Mouse (Mus musculus) embryonic facial prominence, embryonic 14.5 days (tissue): ENCODE measurements around the gene Hnrnph2. TPM values are rescaled to one million over a fixed set of nuclear protein-coding genes. Genes with fewer than 3 reads are reported as not detected.

Experiments
- ATAC-seq: fragments of 200-750 bp; cut with Nextera tagmentation; 2 replicates; pipeline ENCODE4 v1.8.0; 2017; ENCODE audit warnings: low read depth, moderate number of reproducible peaks, moderate TSS enrichment
- DNase-seq: peaks from one replicate; pipeline ENCODE4 v3.0.0-alpha.2; 2015; ENCODE audit warnings: low spot score
- H3K27ac ChIP-seq: fragments of 300-500 bp; sonication (generic); replicated peaks from 2 replicates; pipeline ENCODE4 v1.5.1; 2014; ENCODE audit warnings: low read depth, mild to moderate bottlenecking, low read length, moderate library complexity
- H3K27me3 ChIP-seq: fragments of 300-500 bp; sonication (generic); replicated peaks from 2 replicates; pipeline ENCODE4 v1.6.1; 2014; ENCODE audit warnings: low read length; ENCODE audit not compliant: control insufficient read depth, insufficient read depth
- H3K36me3 ChIP-seq: fragments of 300-500 bp; sonication (generic); 2 replicates; pipeline ENCODE4 v1.6.1; 2014; ENCODE audit warnings: low read length, mixed read lengths; ENCODE audit not compliant: control insufficient read depth, insufficient read depth
- H3K4me1 ChIP-seq: fragments of 300-500 bp; sonication (generic); 2 replicates; pipeline ENCODE4 v1.6.1; 2014; ENCODE audit warnings: antibody characterized with exemption, low read length; ENCODE audit not compliant: control insufficient read depth, insufficient read depth
- H3K4me2 ChIP-seq: fragments of 300-500 bp; sonication (generic); 2 replicates; pipeline ENCODE4 v1.6.1; 2014; ENCODE audit warnings: low read depth, mild to moderate bottlenecking, low read length, moderate library complexity, mixed read lengths
- H3K4me3 ChIP-seq: fragments of 300-500 bp; sonication (generic); 2 replicates; pipeline ENCODE4 v1.5.1; 2014; ENCODE audit warnings: low read depth, mild to moderate bottlenecking, low read length
- H3K9ac ChIP-seq: fragments of 300-500 bp; sonication (generic); 2 replicates; pipeline ENCODE4 v1.6.1; 2014; ENCODE audit warnings: low read depth, mild to moderate bottlenecking, low read length, moderate library complexity, mixed read lengths
- H3K9me3 ChIP-seq: fragments of 300-500 bp; sonication (generic); 2 replicates; pipeline ENCODE4 v1.6.1; 2016; ENCODE audit warnings: low read length; ENCODE audit not compliant: control insufficient read depth
- WGBS: fragments of 180-500 bp; shearing (Covaris S2); extraction: QIAGEN DNeasy Blood & Tissue Kit; methylation state at CpG from one replicate; pipeline ENCODE4 v1.1.7; 2014; 5-methylcytosine and 5-hydroxymethylcytosine counted together
- polyA plus RNA-seq: library from polyadenylated mRNA; unstranded; fragments of >200 nt; fragmentation: Nextera tagmentation; extraction: Ambion mirVana; gene quantifications from 2 replicates; pipeline ENCODE4 v1.2.1, GENCODE M21; 2014

The Hnrnph2 gene
- polyA plus RNA-seq, result 93.9 and 97.4 TPM in 2 replicates

GRCm38 (mm10) chrX:134600659-134601379 is at the start of gene Hnrnph2, which contains the start of gene Gla:
Hnrnph2 (plus strand) TSS chrX:134601179.
Gla (minus strand) TSS chrX:134601125.
- peak within 1 kb of the TSS; percentile 52 for H3K4me3 ChIP-seq
- H3K4me2 ChIP-seq, result peak within 1 kb of the TSS; percentile 63
- no peaks in the 10 kb centered on the region for H3K9me3 ChIP-seq
- H3K36me3 ChIP-seq, result 0 out of 2 replicates have a peak, but pooled peaks cover 5% of the 10 kb centered on the region
- no peaks in the 10 kb centered on the region; the same call in 1 of the 2 replicates for H3K27me3 ChIP-seq
- peak; percentile 98 for ATAC-seq
- H3K9ac ChIP-seq, result peak within 1 kb of the TSS; percentile 76
- 22% methylated on average over 33 of the region's 33 CpGs for WGBS
- H3K4me1 ChIP-seq, result 0 out of 2 replicates have a peak, but pooled peaks cover 4% of the 10 kb centered on the region
- peak; percentile 99 for DNase-seq
- peak within 1 kb of the TSS; percentile 93 for H3K27ac ChIP-seq

DNA sequence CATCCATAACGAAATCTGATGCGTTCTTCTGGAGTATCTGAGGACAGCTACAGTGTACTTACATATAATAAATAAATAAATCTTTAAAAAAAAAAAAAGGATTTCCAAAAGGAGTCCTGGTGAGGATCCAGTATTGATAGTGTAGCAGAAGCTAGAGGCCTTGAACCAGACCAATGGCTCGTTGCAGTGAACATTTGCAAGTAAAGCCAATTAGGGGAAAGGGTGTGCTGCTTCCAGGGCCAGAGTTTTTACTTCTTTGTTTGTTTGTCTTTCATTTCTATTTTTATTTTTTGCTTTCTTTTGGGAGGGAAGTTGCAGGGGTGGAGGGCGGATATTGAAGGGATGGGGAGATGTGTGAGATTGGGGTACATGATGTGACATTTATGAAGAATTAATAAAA is 47.7 kb upstream of the Hnrnph2 start:
- 68% methylated on average over 4 of the region's 4 CpGs for WGBS

DNA sequence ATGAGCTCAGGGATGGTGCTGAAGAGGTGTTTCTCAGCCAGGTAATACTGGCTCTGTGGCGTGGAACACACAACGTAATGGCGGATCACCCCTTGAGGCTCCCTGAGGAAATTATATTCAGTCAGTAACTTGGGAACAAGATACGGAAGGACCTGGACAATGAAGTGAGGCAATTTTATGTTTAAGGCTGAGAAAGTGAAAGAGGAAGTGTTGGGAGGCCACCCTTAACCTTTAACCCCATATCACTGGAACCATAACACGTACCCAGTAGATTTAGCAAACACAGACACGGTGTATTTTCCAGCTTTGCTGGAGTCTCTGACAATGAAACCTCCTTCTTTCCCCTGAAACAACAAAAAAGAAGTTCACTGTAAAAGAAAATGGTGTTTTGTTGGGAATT is 46.6 kb upstream of the Hnrnph2 start:
- DNase-seq, result no peak
- Histone ChIP-seq H3K27ac (no peak overlapping the region), H3K36me3 (no peaks in the 10 kb centered on the region), H3K27me3 (no peaks in the 10 kb centered on the region), H3K4me3 (no peak overlapping the region), H3K9ac (no peak overlapping the region), H3K9me3 (no peaks in the 10 kb centered on the region), H3K4me1 (no peaks in the 10 kb centered on the region), H3K4me2 (no peak overlapping the region)
- no peak for ATAC-seq
- 67% methylated on average over 6 of the region's 6 CpGs for WGBS

More for the DNA sequence above, 47.7 kb upstream of the Hnrnph2 start:
- Histone ChIP-seq H3K4me1 (no peaks in the 10 kb centered on the region), H3K4me2 (no peak overlapping the region), H3K9me3 (no peaks in the 10 kb centered on the region), H3K4me3 (no peak overlapping the region), H3K27me3 (no peaks in the 10 kb centered on the region), H3K9ac (no peak overlapping the region), H3K36me3 (no peaks in the 10 kb centered on the region), H3K27ac (no peak overlapping the region)
- no peak for DNase-seq
- ATAC-seq, result no peak

DNA sequence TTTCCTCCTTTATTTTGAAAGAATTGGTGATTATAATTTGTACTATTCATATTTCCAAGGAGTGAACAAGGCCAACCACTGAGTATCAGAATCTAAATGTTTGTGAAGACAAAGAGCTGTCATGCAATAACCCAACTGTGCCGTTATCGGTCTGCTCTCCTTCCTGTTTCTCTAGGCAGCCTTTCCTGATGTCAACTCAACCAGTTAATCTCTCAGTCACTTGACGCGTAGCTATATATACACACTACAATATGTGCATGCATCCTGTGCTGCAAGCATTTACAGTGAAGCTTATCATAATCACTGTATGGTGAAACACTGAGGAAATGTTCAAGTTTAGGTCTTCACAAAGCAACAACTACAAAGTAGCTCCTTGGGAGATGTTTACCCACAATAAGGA is 36.7 kb upstream of the Hnrnph2 start:
- 79% methylated on average over 4 of the region's 4 CpGs for WGBS
- DNase-seq (no peak), ATAC-seq (no peak)
- Histone ChIP-seq H3K4me2 (no peak overlapping the region), H3K9ac (no peak overlapping the region), H3K27me3 (no peaks in the 10 kb centered on the region), H3K27ac (no peak overlapping the region), H3K4me1 (no peaks in the 10 kb centered on the region), H3K9me3 (no peaks in the 10 kb centered on the region), H3K4me3 (no peak overlapping the region), H3K36me3 (no peaks in the 10 kb centered on the region)

- no peaks in the 10 kb centered on the region for H3K4me1 ChIP-seq
- H3K4me2 ChIP-seq, result no peak overlapping the region
- H3K9me3 ChIP-seq, result no peaks in the 10 kb centered on the region
- no peaks in the 10 kb centered on the region for H3K27me3 ChIP-seq
- no peak overlapping the region for H3K27ac ChIP-seq
- H3K36me3 ChIP-seq, result no peaks in the 10 kb centered on the region
- no peak overlapping the region for H3K4me3 ChIP-seq
- ATAC-seq (no peak), DNase-seq (no peak)
- no peak overlapping the region for H3K9ac ChIP-seq
- WGBS, result 81% methylated on average over 8 of the region's 8 CpGs
Measured at GRCm38 (mm10) chrX:134566536-134567222, 34.3 kb upstream of the Hnrnph2 start.

DNA sequence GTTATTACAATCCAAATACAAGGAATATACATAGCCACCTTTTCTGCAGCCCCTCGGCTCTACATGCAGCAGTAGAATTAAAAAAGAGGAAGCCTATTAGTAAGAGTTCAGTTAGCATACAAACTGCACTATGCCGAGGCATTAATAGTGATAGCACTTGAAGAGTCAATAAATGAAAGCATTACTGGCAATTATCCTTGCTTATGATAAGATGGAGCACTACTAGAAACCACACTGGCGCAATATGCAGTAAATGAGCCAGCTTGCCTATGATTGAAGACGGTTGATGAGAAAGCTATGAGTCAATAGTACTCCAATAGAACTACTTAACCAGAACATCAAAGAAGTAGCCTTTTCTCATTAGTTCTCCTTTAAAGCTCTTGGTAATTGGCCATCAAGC is 23.1 kb upstream of the Hnrnph2 start:
- Histone ChIP-seq H3K36me3 (no peaks in the 10 kb centered on the region), H3K9ac (no peak overlapping the region), H3K27me3 (no peaks in the 10 kb centered on the region; the same call in 1 of the 2 replicates), H3K9me3 (no peaks in the 10 kb centered on the region), H3K4me3 (no peak overlapping the region), H3K4me2 (no peak overlapping the region), H3K27ac (no peak overlapping the region), H3K4me1 (no peaks in the 10 kb centered on the region)
- WGBS, result 83% methylated on average over 4 of the region's 4 CpGs
- DNase-seq (no peak), ATAC-seq (no peak)

DNA sequence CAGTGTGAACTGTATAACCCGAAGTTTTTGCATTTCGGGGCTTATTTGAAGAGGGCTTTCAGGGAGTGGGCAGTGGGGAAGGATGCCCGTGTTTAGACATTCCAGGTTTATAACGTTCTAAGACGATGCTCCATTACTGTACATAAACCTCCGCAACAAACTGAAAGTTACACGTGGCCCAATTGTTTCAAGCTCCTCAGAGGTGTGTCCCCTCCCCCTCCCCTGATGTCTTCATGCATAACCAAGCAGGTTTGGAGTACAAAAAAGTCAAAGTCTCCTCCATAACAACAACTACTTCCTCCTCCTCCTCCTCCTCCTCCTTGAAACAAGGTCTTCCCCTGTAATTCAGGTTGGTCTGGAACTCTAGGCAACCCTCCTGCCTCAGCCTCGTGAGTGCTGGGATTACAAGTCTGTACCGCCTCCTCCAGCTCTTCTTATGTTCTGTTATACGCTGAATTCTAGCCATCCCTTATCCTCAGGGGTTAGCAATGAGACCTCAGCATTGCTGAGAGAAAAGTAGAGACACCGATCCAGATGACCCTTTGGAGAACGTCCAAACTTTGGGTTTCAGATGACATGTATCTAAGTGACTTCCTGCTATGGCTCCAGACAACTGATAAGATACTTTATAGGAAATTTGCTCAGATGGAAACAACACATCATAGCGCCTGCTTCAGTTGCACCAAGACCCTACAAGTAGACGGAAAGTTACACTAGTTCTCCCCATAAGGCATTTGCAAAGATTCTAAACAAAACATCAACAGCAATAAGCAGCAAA is 20.3 kb upstream of the Hnrnph2 start:
- H3K36me3 ChIP-seq, result no peaks in the 10 kb centered on the region
- no peaks in the 10 kb centered on the region for H3K9me3 ChIP-seq
- H3K4me3 ChIP-seq, result no peak overlapping the region
- no peak for ATAC-seq
- WGBS, result 85% methylated on average over 14 of the region's 14 CpGs
- no peak for DNase-seq
- no peak overlapping the region for H3K9ac ChIP-seq
- H3K27me3 ChIP-seq, result no peaks in the 10 kb centered on the region; the same call in 1 of the 2 replicates
- H3K4me2 ChIP-seq, result no peak overlapping the region
- no peaks in the 10 kb centered on the region for H3K4me1 ChIP-seq
- no peak overlapping the region for H3K27ac ChIP-seq

DNA sequence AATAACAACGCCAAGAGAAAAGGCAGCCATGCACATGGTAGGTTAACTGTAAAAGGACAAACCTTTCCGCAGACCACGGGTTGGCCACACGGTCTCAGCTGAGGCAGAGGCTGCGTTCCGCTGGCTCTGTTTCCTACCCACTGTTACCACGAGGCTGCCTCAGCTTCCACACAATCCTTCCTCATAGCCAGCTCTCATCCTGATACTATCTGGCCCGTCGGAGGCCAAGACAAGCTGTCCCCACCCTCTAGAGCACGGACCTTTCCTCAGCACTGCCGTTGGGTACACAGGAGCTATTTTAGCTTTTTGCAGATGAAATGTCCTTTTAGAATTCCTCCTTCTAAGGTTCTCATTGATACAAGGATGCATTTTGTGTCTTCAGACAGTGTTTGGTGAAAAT is 18.7 kb upstream of the Hnrnph2 start:
- Histone ChIP-seq H3K36me3 (peaks cover 3% of the 10 kb centered on the region; the same call in 1 of the 2 replicates), H3K4me1 (no peaks in the 10 kb centered on the region), H3K9me3 (no peaks in the 10 kb centered on the region), H3K4me3 (no peak overlapping the region), H3K9ac (no peak overlapping the region), H3K27me3 (no peaks in the 10 kb centered on the region; the same call in 1 of the 2 replicates), H3K27ac (no peak overlapping the region), H3K4me2 (no peak overlapping the region)
- ATAC-seq, result no peak
- WGBS, result 92% methylated on average over 6 of the region's 11 CpGs
- no peak for DNase-seq
